Mouse (Mus musculus) bone marrow, adult 2 months (tissue): ENCODE measurements around the gene Clps.

Experiments used
- CTCF ChIP-seq: fragments of 200-500 bp; IDR thresholded peaks from 2 replicates; pipeline ENCODE4 v1.5.1; 2011; ENCODE audit warnings: low read length, control low read depth; ENCODE audit not compliant: control insufficient read depth, insufficient read depth
- POLR2A ChIP-seq: fragments of 200-500 bp; IDR thresholded peaks from 2 replicates; pipeline ENCODE4 v1.6.1; 2011; ENCODE audit warnings: low read depth, mild to moderate bottlenecking, control low read depth, low read length, borderline replicate concordance; ENCODE audit not compliant: control insufficient read depth

DNA sequence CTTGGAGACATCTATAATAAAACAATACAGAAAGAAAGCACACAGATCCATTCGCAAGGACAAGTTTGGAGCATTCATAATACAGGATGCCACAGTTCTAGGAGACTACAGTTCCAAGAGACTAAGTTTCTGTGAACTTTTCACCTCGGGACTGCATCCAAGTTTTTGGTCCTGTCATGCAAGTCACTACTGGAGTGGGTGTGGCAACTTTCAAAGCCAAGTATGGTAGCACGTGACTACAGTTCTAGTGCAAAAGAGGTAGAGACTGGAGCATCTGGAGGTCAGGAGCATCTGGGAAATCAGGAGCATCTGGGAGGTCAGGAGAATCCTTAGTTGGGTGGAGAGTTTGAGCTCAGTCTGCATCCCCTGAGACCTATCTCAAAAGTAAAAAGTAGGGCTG lies 11.3 kb upstream of the Clps start:
- TF ChIP-seq POLR2A: no peak
- no peak for TF ChIP-seq CTCF
